Mouse (Mus musculus): ENCODE measurements around the gene Xxylt1. TPM values are rescaled to one million over a fixed set of nuclear protein-coding genes. Genes with fewer than 3 reads are reported as not detected.

Gene Xxylt1
- total and polyA plus RNA-seq, 3 experiments = 21.5 to 45.7 (median 35.1) TPM

DNA sequence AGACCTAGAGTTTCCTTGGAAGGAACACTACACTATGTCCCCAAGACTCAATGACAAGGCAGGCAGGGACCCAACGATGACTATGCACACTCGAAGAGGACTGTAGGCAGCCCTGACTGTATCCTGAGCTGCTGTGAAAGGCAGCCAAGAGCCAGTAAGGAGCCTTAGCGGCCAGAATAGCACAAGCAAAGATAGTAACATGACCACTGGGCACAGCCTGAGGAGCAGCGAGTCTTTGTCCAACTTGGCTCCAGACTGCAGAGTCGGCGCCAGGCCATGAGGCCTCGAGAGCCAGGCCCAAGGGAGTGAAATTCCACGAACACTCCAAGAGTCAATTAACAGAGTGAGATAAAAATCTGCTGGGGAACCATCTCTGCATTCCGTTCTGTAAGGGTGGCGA lies 99.9 kb downstream of the Xxylt1 start:
- Histone ChIP-seq H3K36me3 (replicated peaks in 1 of 2; ENCODE audit: control insufficient read depth in 1 of 2, insufficient read depth in 1 of 2, low read length in 1 of 2) (peaks cover 0 to 55% of the 10 kb centered on the region in 2 experiments), H3K27ac (ENCODE audit: insufficient read depth, low read depth) (no peak overlapping the region), H3K4me1 (ENCODE audit: control insufficient read depth in 1 of 2, insufficient read depth in 2 of 2) (peaks cover 4 to 37% of the 10 kb centered on the region in 2 experiments; a peak in 3 of 4 replicates), H3K9me3 (replicated peaks; ENCODE audit: low read length) (no peaks in the 10 kb centered on the region), H3K9ac (ENCODE audit: insufficient read depth, low read depth) (no peak overlapping the region), H3K4me2 (ENCODE audit: insufficient read depth, low read depth, poor library complexity, severe bottlenecking) (no peak overlapping the region), H3K27me3 (replicated peaks) (no peaks in the 10 kb centered on the region), H3K4me3 (replicated peaks in 1 of 3; ENCODE audit: low read depth in 2 of 3, low read length in 2 of 3, poor library complexity in 1 of 3) (no peak overlapping the region), H3K79me2 (replicated peaks; ENCODE audit: control insufficient read depth, extremely low read depth, insufficient read depth, poor library complexity, severe bottlenecking) (no peaks in the 10 kb centered on the region)
- DNase-seq (ENCODE audit: extremely low read depth) = no peak
- TF ChIP-seq RCOR1 (conservative IDR thresholded peaks at IDR 0.05; ENCODE audit: low read depth, low read length) (no peak), MAZ (IDR thresholded peaks at IDR 0.05; ENCODE audit: low read depth, low read length) (no peak), TBP (conservative IDR thresholded peaks at IDR 0.05; ENCODE audit: low read depth, low read length) (no peak), USF2 (conservative IDR thresholded peaks at IDR 0.05; ENCODE audit: low read depth, low read length) (no peak), NELFE (IDR thresholded peaks at IDR 0.05; ENCODE audit: low read depth, low read length) (no peak), MEF2A (IDR thresholded peaks at IDR 0.05; ENCODE audit: borderline replicate concordance, low read depth, low read length) (no peak), RAD21 (IDR thresholded peaks at IDR 0.05; ENCODE audit: low read depth, low read length) (no peak), IRF4 (IDR thresholded peaks at IDR 0.05; ENCODE audit: low read depth, low read length) (no peak)
- in situ Hi-C loops (cut with MboI; ENCODE audit: low pct_ligation_motif_present, low pct_unique_long_range_greater_than_20kb, low sequenced_read_pairs) = no loop called here
- dilution Hi-C loops (cut with MboI; ENCODE audit: extremely low pct_ligation_motif_present, extremely low pct_unique_long_range_greater_than_20kb, low sequenced_read_pairs) = no loop called here

GRCm38 (mm10) chr16:30979905-30980304 lies 101.3 kb downstream of the Xxylt1 start:
- no peaks in the 10 kb centered on the region for H3K27me3 ChIP-seq (replicated peaks)
- H3K4me1 ChIP-seq (ENCODE audit: control insufficient read depth in 1 of 2, insufficient read depth in 2 of 2) = peaks cover 4 to 49% of the 10 kb centered on the region in 2 experiments; a peak in 3 of 4 replicates
- no peaks in the 10 kb centered on the region for H3K79me2 ChIP-seq (replicated peaks; ENCODE audit: control insufficient read depth, extremely low read depth, insufficient read depth, poor library complexity, severe bottlenecking)
- dilution Hi-C loops (cut with MboI; ENCODE audit: extremely low pct_ligation_motif_present, extremely low pct_unique_long_range_greater_than_20kb, low sequenced_read_pairs) = no loop called here
- H3K4me3 ChIP-seq (replicated peaks in 1 of 3; ENCODE audit: low read depth in 2 of 3, low read length in 2 of 3, poor library complexity in 1 of 3) = no peak overlapping the region
- H3K36me3 ChIP-seq (replicated peaks in 1 of 2; ENCODE audit: control insufficient read depth in 1 of 2, insufficient read depth in 1 of 2, low read length in 1 of 2) = peaks cover 0 to 47% of the 10 kb centered on the region in 2 experiments
- in situ Hi-C loops (cut with MboI; ENCODE audit: low pct_ligation_motif_present, low pct_unique_long_range_greater_than_20kb, low sequenced_read_pairs) = loop anchor here (10.0 kb wide), 1 partner anchor 375 kb away; no protein-coding TSS in a partner anchor
- H3K4me2 ChIP-seq (ENCODE audit: insufficient read depth, low read depth, poor library complexity, severe bottlenecking) = no peak overlapping the region
- no peak overlapping the region for H3K27ac ChIP-seq (ENCODE audit: insufficient read depth, low read depth)
- H3K9me3 ChIP-seq (replicated peaks; ENCODE audit: low read length) = no peaks in the 10 kb centered on the region
- DNase-seq (ENCODE audit: extremely low read depth) = no peak
- TF ChIP-seq SMC3 (IDR thresholded peaks at IDR 0.05; ENCODE audit: low read depth, low read length) = no peak
- TF ChIP-seq NRF1 (IDR thresholded peaks at IDR 0.05; ENCODE audit: low read depth, low read length) = no peak
- TF ChIP-seq MAFK (IDR thresholded peaks at IDR 0.05; ENCODE audit: insufficient replicate concordance, low read length) = no peak
- no peak for TF ChIP-seq ZMIZ1 (IDR thresholded peaks at IDR 0.05; ENCODE audit: low read depth, low read length)
- no peak for TF ChIP-seq POLR2AphosphoS2 (IDR thresholded peaks at IDR 0.05; ENCODE audit: low read depth, low read length)
- no peak for TF ChIP-seq USF1 (IDR thresholded peaks at IDR 0.05; ENCODE audit: low read depth, low read length)
- TF ChIP-seq CHD1 (IDR thresholded peaks at IDR 0.05; ENCODE audit: low read depth, low read length) = no peak
- no peak overlapping the region for H3K9ac ChIP-seq (ENCODE audit: insufficient read depth, low read depth)
